Mouse (Mus musculus): Measurements from ENCODE around the gene Nyap1.

- TF ChIP-seq CTCF (IDR thresholded peaks at IDR 0.05; ENCODE audit: low read depth) (no peak), EP300 (IDR thresholded peaks at IDR 0.05; ENCODE audit: low read depth) (no peak)
Observed at GRCm38 (mm10) chr5:137758921-137759534, 17.6 kb upstream of the Nyap1 start.

Data from liver, embryonic 14.5 days (tissue).